Mouse (Mus musculus) hindlimb bud, embryonic 11.5 days (tissue): ENCODE measurements around the gene Dip2b.
A peak's percentile ranks its signal among the peaks of the same experiment; 100 is the strongest.

Source experiments
- DNase-seq: peaks from one replicate; pipeline ENCODE4 v3.0.0-alpha.2; 2012; ENCODE audit warnings: low read depth, low spot score; ENCODE audit errors: extremely low spot score

Gene Dip2b

DNA sequence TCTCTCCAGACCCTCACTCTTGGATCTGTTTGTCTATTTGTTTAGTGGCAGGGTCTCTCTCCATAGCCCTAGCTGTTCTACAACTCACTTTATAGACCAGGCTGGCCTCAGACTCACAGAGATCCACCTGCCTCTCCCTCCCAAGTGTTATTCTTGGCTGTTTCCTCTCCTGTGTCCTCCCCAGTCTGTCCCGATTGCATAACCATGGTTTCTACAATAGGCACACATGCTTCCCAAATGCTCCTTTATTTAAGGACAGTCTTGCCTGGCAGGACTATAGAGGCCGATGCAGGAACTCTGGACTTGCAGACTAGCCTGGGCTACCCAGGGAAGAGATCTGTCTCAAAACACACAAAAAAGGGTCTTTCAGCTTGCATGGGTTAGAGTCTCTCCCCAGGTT lies 174.9 kb downstream of the Dip2b start:
- DNase-seq: no peak

DNA sequence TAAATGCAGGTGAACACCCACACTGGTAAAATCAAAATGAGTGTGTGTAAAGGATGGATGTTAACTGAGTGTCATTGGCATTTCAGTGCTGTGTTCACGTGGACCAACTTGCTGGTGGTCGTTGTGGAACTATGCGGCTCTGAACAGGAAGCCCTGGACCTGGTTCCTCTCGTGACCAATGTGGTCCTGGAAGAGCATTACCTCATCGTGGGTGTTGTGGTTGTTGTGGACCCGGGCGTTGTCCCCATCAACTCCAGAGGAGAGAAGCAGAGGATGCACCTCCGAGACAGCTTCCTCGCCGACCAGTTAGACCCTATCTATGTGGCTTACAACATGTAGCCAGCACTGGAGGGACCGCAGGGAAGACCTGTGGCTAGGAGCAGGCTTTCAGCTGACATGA lies 176.6 kb downstream of the Dip2b start:
- no peak for DNase-seq

DNA sequence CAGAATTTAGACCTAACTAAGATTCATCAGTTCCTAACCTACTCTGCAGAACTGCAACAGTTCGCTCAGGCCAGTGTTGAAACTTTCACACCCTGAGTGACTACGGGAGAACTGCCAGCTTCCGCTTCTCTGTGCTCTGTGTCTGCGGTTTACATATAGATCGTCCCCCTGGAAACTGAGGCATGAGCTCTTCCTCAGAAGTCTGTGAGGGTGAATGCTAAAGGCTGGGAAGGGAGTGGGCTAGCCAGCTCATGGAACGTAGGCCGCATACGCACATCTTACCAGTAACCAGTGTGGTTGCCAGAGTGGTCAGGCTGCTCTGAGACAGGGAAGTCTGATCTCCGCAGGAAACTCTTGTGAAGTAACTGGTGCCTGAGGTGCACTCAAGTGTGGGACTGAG lies 177.7 kb downstream of the Dip2b start:
- DNase-seq: no peak

DNA sequence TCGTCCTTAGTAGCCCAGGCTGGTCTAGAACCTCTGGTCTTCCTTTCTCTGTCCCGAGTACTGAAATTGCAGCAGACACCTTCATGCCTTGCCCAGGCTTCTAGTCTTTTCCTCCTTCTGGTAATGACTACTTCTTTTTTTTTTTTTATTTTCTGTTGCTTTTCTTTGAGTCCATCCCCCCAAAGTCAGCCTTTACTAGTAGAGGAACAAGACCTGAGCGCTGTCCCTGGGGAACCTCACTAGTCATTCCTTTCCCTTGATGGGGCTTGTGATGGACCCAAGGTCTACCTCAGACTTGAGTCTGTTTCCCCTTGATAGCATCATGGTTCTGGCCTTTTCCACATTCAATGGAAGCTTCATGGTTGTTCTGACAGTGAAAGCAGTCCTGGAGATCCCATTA lies 179.6 kb downstream of the Dip2b start:
- no peak for DNase-seq

DNA sequence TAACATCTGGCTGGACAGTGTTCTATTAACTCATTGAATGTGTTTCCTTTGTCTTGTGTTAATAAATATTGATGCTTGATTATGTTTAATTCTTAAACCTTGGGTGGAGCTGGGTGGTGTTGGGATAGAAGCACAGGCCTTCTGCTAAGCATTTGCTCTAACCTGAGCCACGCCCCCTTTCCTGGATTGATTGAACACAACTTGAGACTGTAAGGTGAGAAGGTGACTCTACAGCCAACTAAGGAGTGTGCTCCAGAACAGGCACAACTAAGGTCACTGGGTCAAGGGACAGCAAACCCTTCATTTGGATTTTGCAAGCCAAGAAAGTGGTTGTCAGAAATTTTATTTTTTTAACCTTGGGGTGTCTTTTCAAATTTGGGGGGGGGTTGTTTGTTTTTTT lies 180.9 kb downstream of the Dip2b start:
- no peak for DNase-seq

DNA sequence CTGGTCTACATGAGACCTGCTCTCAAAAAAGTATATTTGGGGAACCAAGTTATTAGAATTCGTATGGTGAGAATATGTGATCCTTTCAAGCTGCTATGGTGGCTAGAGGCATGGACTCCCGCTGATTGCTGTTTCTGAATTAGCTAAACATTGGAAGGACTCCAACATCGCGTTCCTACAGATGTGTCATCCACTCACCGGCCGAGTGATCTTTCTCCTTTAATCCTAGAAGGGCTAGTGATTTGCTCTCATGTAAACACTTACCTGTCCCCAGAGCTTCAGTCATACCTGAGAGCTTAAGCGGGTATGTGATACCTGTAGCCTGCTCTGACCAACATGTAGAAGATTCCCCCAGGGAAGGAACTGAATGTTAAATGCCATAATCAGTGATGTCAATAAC lies 182.5 kb downstream of the Dip2b start:
- no peak for DNase-seq

DNA sequence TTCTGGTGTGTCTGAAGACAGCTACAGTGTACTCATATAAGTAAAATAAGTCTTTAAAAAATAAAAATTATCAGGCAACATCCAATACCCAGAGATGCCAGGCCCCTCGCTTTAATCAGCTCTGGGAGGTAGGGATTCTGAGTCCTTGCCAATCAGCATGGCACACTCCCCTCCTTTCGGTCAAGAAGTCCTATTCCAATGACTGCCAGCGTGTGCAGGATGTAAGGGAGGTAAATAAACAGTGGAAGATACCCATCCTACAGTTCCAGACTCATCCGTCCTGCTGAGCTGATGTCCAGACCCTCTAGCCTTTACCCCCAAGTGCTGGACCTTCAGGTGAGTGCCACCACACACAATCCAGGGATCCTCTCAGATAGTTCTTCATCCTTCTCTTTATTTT lies 186.9 kb downstream of the Dip2b start:
- DNase-seq: no peak

DNA sequence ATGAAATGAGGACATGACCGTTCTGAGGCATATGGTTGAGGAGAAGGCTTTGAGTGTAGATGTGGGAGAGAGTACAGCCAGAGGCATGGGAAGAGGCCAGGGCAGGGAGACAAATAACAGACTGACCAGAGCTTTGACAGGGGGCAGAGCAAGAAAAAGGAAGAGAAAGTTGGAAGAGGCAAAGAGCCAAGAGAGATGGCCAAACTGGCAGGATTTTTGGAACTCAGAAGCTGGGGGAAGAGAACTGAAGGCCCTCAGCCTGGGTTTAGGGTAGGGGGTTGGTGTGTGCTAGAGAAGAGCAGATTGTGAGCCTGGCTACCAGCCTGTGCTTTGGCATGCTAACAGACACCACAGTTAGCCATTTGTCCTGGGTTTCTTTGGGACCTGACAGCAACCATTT lies 187.4 kb downstream of the Dip2b start:
- no peak for DNase-seq

DNA sequence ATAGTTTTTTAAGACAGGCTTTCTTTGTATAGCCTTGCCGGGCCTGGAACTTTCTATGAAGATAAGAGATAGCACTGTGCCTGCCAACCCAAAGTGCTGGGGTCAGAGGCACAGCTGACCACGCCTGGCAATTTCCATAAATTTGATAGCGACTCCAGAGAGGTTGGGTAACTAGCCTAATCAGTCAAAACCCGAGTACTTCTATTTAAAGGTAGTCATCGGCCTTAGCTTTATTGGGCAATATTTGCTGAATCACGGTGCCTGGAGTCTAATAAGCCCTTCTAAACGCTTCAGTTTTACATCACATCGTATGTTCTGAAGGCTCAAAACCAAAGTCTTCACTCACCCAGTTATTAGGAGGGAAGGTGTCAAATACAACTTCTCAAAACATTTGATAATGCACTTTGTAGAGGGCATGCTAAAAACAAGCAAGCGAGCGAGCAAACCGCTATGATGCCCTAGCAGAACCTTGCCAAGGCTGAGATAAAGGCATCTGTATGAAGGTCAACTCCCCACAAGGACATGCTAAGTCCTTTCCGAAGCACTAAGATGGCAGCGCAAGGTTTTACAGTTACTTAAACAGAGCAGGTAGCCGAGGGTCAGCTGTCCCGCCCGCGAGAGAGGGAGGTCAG lies 188.7 kb downstream of the Dip2b start:
- peak; percentile 24 for DNase-seq

DNA sequence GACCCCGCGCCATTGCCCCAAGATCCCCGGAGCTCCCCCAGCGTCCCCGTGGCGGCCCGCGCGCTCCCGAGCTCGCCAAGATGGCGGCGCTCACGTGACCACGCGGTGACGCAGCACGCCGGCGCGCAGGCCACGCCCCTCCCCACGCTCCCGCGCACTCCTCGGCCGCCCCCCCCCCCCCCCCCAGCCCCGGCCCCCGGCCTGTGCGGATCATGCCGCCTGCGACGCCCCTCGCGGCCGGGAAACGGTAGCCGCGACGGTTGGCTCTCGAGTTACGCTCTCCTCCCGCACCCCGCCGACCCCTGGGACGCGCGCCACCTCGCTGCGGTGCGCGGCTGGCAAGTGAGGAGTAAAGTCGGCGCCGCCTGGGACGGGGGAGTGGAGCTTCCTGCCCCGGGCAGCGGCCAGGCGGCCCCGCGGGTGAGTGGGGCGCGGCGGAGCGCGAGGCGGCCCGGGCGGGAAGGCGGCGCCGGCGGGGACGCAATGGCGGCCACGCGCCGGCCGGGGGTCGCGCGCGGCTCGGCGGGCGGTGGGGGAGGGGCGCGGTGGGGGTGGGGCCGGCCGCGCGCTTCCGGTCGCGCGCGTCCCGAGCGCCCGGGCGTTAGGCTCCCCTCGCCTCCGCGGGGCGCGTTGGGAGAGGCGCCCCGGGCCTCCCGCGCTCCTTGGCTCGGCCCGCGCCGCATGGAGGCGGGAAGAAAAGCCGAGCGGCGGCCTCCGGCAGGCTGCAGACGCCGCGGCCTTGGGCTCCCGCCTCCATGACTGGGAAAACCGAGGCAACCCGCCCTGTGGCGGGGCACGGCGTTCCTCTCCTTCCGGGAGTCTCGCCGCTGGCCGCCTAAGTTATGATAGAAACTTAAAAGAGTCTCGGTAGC lies 189.4 kb downstream of the Dip2b start, which contains the start of gene Atf1:
Atf1 (plus strand) TSS at position 157 of the 872 bp plus-strand sequence.
- DNase-seq: peak; percentile 41

DNA sequence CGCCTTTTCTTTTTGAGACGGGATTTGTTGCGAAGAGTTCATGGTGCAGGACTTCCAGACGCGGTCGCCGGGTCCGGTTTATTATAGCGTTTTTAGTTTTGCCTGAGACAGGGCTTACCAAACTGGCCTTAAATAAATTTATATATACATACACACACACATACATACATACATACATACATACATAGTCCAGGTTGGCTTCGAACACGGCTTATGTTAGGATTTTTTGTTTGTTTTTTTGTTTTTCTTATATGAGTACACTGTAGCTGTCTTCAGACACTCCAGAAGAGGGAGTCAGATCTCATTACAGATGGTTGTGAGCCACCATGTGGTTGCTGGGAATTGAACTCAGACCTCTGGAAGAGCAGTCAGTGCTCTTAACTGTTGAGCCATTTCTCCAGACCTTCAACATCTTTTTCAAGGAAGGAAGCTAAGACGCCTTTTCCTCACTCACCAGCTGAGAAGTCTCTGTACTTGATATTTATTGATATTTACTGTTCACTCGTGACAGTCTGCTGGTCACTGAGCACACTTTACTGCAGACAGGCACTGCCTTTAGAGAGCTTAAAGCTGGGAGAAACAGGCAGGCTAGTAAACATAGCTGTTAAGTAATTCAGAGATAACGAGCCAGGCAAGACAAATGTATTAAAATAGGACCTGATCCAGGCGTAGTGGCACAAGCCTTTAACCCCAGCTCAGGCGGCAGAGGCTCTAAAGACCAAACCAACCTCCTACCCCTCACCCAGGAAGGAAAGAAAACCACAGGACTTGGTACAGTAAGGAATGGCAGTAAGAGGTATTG lies 190.3 kb downstream of the Dip2b start:
- DNase-seq: no peak

DNA sequence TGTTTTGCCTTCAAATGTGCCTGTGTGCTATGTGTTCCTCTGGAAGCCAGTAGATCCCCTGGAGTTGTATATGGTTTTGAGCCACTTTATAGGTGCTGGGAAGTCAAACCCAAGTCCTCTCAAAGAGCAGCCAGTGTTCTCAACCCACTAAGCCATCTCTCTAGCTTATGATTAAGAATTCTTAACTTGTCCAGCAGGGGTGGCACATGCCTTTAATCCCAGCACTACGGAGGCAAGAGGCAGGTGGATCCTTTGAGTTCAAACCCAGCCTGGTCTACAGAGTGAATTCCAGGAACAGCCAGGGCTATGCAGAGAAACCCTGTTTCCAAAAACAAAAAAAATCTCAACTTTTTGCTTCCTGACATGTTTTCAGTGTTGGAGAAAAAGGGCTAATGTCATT lies 192.2 kb downstream of the Dip2b start:
- no peak for DNase-seq

DNA sequence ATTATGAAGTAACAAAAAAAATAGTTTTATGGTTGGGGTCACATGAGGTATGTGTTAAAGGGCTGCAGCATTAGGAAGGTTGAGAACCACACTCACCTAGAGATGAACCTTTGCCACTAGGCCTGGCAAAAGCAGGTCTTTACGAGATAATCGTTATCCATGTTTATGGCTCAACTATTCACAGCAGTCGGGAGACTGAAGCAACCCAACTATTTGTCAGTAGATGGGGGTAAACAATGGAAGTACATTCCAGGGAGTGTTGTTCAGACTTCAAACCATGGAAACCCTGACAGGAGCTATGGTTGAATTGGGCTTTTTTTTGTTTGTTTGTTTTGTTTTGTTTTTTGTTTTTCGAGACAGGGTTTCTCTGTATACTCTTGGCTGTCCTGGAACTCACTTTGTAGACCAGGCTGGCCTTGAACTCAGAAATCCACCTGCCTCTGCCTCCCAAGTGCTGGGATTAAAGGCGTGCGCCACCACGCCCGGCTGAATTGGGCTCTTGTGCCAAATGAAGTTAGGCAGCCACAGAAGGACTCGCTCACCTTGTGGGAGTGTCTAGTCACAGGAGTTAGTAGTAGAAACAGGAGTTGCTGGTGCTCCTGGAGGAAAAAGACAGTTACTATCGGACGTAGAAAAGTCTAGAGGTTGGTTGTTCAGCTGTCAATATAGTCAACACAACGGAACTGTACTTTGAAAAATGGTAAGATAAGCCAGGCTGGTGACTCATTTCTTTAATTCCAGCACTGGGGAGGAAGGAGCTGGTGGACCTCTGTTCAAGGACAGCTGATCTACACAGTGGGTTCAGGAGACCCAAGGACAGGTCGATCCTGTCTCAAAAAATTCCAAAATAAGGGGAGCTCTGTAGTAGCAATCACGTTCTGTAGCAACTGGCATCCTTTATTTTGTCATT lies 193.4 kb downstream of the Dip2b start:
- DNase-seq: no peak

DNA sequence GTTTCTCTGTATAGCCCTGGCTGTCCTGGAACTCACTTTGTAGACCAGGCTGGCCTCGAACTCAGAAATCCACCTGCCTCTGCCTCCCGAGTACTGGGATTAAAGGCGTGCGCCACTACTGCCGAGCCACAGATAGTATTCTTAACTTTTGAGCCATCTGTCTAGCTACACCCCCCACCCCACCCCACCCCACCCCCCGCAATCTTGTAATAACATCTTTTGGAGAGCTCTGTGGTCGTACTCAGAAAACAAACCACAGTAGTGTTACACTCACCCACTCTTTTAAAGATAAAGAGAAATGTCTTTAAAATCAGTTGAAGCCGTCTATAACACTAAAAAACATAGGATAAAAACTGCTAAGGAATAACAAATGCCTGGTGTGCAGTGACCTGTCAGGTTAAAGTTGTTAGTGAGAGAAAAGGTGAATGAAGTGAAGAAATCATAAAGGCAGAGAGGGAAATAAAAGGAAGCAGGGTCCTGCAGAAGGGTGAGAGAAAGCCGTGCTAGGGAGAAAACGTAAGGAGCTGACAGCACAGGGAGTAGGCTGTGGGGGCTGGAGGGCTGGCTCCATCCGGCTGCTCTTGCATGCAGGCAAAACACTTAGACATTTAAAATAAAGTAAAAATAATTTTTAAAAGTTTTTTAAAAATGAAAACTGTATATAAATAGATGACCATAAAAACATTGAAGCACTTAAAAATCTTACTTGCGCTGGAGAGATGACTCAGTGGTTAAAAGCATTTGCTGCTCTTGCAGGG lies 196.9 kb downstream of the Dip2b start:
- no peak for DNase-seq

DNA sequence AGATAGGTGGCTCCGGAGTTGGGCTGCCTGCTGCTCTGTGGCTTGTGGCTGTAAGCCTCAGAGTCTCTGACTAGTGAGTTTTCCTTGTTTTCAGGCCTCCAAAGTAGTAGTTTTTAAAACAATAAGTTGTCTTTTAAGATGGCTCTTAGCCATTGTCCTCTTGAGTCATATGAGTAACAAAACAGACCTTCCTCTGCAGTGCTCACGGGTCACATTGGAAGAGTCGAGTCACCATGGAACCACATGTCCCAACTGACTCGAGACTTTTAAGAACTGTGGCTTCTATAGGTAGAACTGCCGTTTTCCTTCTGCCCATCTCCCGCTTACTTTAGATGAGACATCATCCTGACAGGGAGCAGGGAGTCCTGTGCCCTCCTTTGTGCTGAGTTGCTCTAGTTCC lies 198.5 kb downstream of the Dip2b start:
- no peak for DNase-seq

DNA sequence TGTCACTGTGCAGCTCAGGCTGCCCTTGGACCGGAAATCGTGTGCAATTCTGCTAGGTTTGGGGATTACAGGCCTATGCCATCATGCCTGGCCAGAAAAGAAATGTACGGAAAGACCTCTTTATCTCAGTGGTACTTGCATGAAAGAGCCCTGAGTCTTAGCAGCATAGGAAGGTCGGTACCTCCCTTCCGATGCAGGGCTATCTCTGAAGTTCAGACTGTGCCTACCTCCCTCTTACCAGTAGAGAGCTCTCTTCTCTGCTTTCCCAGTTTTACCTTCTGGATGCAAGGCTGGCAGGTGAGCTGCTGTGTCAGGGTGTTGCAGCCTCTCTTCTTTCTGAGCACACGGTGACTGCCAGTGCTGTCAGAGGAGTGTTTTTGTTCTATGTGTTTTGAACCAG lies 203.3 kb downstream of the Dip2b start:
- no peak for DNase-seq

DNA sequence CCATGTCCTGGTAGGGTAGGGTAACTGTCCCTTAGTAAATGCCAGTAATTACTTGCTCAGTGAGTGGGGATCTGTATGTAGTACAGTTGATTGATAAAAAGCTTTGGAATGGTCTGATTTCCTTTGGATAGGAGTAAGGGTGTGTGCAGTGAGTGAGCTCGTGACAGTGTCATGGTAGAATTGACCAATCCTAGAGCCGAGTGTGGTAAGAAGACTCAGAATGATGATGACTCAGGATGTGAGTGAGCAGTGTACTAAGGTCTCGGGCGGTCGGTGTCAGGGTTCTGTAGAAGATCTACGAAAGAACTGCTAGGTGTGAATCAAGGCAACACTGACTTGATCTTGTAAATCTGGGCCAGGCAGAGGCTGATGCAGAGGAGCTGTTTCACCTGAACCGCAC lies 207.5 kb downstream of the Dip2b start:
- DNase-seq: no peak

DNA sequence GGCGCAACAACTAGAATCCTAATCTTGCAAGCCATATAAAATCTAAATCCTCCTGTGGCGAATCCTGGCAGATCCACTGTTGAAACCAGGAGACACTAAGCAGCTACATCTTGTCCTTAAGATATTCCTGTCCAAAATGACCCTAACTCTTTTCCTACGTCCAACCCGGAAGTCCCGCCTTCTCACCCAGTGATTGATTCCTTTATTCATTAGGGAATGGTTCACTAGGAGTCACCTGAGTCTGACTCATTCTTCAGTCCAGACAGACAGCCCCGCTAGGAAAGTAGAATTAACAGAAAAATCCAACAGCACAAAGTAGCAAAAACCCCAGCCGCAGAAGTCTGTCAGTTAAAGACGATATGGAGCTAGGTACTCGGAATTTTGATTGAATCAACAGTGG lies 208.8 kb downstream of the Dip2b start:
- DNase-seq: no peak

DNA sequence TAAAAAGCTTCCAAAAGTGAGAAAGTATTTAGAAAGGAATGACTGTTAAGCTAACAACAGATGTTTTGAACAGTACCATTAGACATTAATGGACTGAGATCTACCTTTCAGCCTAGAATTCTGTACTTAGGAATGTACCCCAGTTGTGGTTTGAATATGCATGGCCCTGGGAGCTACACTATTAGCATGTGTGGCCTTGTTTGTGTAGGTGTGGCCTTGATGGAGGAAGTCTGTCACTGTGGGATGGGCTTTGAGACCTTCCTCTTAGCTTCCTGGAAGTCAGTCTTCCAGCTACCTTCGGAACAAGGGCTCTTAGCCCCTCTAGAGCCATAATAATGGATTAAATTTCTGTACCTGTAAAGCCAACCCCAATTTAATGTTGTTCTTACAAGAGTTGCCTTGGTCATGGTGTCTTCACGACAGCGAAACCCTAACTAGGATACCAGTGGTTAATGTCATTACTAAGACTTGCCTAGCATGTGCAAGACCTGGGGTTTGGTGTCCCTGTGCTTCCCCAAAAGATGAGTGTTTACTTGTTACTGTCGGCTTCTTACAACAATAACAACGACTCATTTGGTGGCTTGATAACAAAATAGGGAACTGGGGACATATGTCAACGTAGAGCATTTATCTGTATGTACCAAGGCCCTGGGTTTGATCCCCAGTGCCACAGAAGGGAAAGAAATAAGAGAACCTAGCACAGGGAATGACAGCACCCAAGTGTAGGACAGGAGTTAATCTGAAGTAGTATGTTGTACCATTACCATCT lies 210.4 kb downstream of the Dip2b start:
- DNase-seq: no peak
